Mouse (Mus musculus) hindbrain, postnatal 0 days (tissue): ENCODE results near the gene Cdc37. TPM values are rescaled to one million over a fixed set of nuclear protein-coding genes. Genes with fewer than 3 reads are reported as not detected.

Source experiments
- ATAC-seq: fragments of 200-750 bp; cut with Nextera tagmentation; 2 replicates; pipeline ENCODE4 v1.8.0; 2017; ENCODE audit warnings: mild to moderate bottlenecking, moderate TSS enrichment, moderate library complexity
- DNase-seq: peaks from one replicate; pipeline ENCODE4 v3.0.0-alpha.2; 2015; ENCODE audit warnings: low spot score
- H3K27ac ChIP-seq: fragments of 300-500 bp; sonication (generic); 2 replicates; pipeline ENCODE4 v1.5.1; 2014; ENCODE audit warnings: mild to moderate bottlenecking
- H3K27me3 ChIP-seq: fragments of 300-500 bp; sonication (generic); 2 replicates; pipeline ENCODE4 v1.6.1; 2014; ENCODE audit warnings: low read length, mixed read lengths; ENCODE audit not compliant: insufficient read depth
- H3K36me3 ChIP-seq: fragments of 300-500 bp; sonication (generic); 2 replicates; pipeline ENCODE4 v1.6.1; 2014; ENCODE audit warnings: low read length, mixed read lengths; ENCODE audit not compliant: insufficient read depth
- H3K4me1 ChIP-seq: fragments of 300-500 bp; sonication (generic); 2 replicates; pipeline ENCODE4 v1.6.1; 2014; ENCODE audit warnings: antibody characterized with exemption, low read length, mixed read lengths; ENCODE audit not compliant: insufficient read depth
- H3K4me2 ChIP-seq: fragments of 300-500 bp; sonication (generic); 2 replicates; pipeline ENCODE4 v1.6.1; 2014; ENCODE audit warnings: low read depth, mild to moderate bottlenecking, low read length, moderate library complexity, mixed read lengths
- H3K4me3 ChIP-seq: fragments of 300-500 bp; sonication (generic); 2 replicates; pipeline ENCODE4 v1.5.1; 2014; ENCODE audit warnings: low read length
- H3K9ac ChIP-seq: fragments of 300-500 bp; sonication (generic); replicated peaks from 2 replicates; pipeline ENCODE4 v1.6.1; 2014; ENCODE audit warnings: mild to moderate bottlenecking, low read length, moderate library complexity, mixed read lengths
- H3K9me3 ChIP-seq: fragments of 300-500 bp; sonication (generic); 2 replicates; pipeline ENCODE4 v1.6.1; 2016; ENCODE audit warnings: low read length, mixed read lengths
- CTCF ChIP-seq: IDR thresholded peaks from 2 replicates; pipeline ENCODE4 v1.5.1; 2016; ENCODE audit warnings: antibody characterized with exemption, control low read depth, low read depth
- WGBS: fragments of 180-500 bp; shearing (Covaris S2); extraction: QIAGEN DNeasy Blood & Tissue Kit; methylation state at CpG from one replicate; pipeline ENCODE4 v1.1.7; 2014; 5-methylcytosine and 5-hydroxymethylcytosine counted together
- polyA plus RNA-seq: library from polyadenylated mRNA; unstranded; fragments of >200 nt; fragmentation: Nextera tagmentation; extraction: Ambion mirVana; gene quantifications from 2 replicates; pipeline ENCODE4 v1.2.1, GENCODE M21; 2015
- total RNA-seq: library from RNA; depleted of rRNA; stranded (reverse); fragments of >200 nt; gene quantifications from 2 replicates; pipeline ENCODE4 v1.2.3, GENCODE M21; 2014

Cdc37 gene
- total and polyA plus RNA-seq, 2 experiments from 2014 or later = 20.1 to 173 TPM

- TF ChIP-seq CTCF = no peak
- no peaks in the 10 kb centered on the region for H3K27me3 ChIP-seq
- no peak overlapping the region for H3K27ac ChIP-seq
- no peak overlapping the region for H3K4me2 ChIP-seq
- no peaks in the 10 kb centered on the region for H3K9me3 ChIP-seq
- WGBS = 90% methylated on average over 16 of the region's 16 CpGs
- no peak overlapping the region for H3K4me3 ChIP-seq
- H3K9ac ChIP-seq = no peak overlapping the region
- ATAC-seq (no peak), DNase-seq (no peak)
- peaks cover 28% of the 10 kb centered on the region; the same call in 1 of the 2 replicates for H3K36me3 ChIP-seq
- no peaks in the 10 kb centered on the region for H3K4me1 ChIP-seq
These were observed 28.3 kb downstream of the Cdc37 start for GRCm38 (mm10) chr9:21121483-21121882.

DNA sequence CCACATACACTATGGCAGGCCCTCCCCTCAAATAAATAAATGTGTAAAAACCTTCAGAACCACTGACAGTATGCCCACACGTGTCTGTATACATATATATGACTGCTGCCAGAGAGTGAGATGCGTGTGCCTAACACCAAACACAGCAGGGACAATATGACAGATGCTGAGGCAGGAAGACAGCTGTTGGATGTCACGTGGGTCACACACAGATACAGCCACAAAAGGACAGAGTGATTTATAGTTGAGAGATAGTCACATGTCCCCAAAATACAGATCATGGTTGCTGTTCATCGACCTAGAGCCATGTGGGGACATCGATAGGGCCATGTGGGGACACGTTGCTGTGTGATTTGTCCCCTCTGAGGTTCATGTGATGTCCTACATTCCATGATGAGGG lies 32.7 kb downstream of the Cdc37 start:
- ATAC-seq (no peak), DNase-seq (no peak)
- no peak overlapping the region for H3K27ac ChIP-seq
- H3K4me1 ChIP-seq = no peaks in the 10 kb centered on the region
- H3K36me3 ChIP-seq = peaks cover 12% of the 10 kb centered on the region; the same call in 1 of the 2 replicates
- H3K4me3 ChIP-seq = no peak overlapping the region
- 73% methylated on average over 6 of the region's 6 CpGs for WGBS
- no peaks in the 10 kb centered on the region for H3K27me3 ChIP-seq
- no peaks in the 10 kb centered on the region for H3K9me3 ChIP-seq
- no peak overlapping the region for H3K4me2 ChIP-seq
- TF ChIP-seq CTCF = no peak
- H3K9ac ChIP-seq = no peak overlapping the region

GRCm38 (mm10) chr9:21115105-21115504 lies 34.7 kb downstream of the Cdc37 start:
- ATAC-seq (no peak), DNase-seq (no peak)
- no peak overlapping the region for H3K4me3 ChIP-seq
- no peaks in the 10 kb centered on the region for H3K36me3 ChIP-seq
- no peaks in the 10 kb centered on the region for H3K9me3 ChIP-seq
- no peaks in the 10 kb centered on the region for H3K27me3 ChIP-seq
- H3K9ac ChIP-seq = no peak overlapping the region
- H3K4me1 ChIP-seq = no peaks in the 10 kb centered on the region
- H3K4me2 ChIP-seq = no peak overlapping the region
- 90% methylated on average over 8 of the region's 8 CpGs for WGBS
- H3K27ac ChIP-seq = no peak overlapping the region
- TF ChIP-seq CTCF = no peak

GRCm38 (mm10) chr9:21114190-21114589 lies 35.6 kb downstream of the Cdc37 start:
- no peaks in the 10 kb centered on the region for H3K27me3 ChIP-seq
- H3K4me3 ChIP-seq = no peak overlapping the region
- ATAC-seq = no peak
- no peaks in the 10 kb centered on the region for H3K36me3 ChIP-seq
- no peak overlapping the region for H3K4me2 ChIP-seq
- no peak overlapping the region for H3K9ac ChIP-seq
- 85% methylated on average over 7 of the region's 7 CpGs for WGBS
- DNase-seq = no peak
- H3K9me3 ChIP-seq = no peaks in the 10 kb centered on the region
- no peak overlapping the region for H3K27ac ChIP-seq
- no peaks in the 10 kb centered on the region for H3K4me1 ChIP-seq
- no peak for TF ChIP-seq CTCF

- no peak overlapping the region for H3K4me3 ChIP-seq
- 90% methylated on average over 6 of the region's 6 CpGs for WGBS
- no peak for DNase-seq
These were observed 36.0 kb downstream of the Cdc37 start for GRCm38 (mm10) chr9:21113751-21114150.

GRCm38 (mm10) chr9:21107607-21108237 lies 42.1 kb downstream of the Cdc37 start:
- no peaks in the 10 kb centered on the region for H3K27me3 ChIP-seq
- H3K4me2 ChIP-seq = no peak overlapping the region
- 45% methylated on average over 23 of the region's 23 CpGs for WGBS
- no peak overlapping the region for H3K27ac ChIP-seq
- 0 out of 2 replicates have a peak, but pooled peaks cover 8% of the 10 kb centered on the region for H3K36me3 ChIP-seq
- no peak for DNase-seq
- H3K9me3 ChIP-seq = no peaks in the 10 kb centered on the region
- no peak for TF ChIP-seq CTCF
- H3K9ac ChIP-seq = no peak overlapping the region
- no peak for ATAC-seq
- no peak overlapping the region for H3K4me3 ChIP-seq
- no peaks in the 10 kb centered on the region for H3K4me1 ChIP-seq

More at GRCm38 (mm10) chr9:21113751-21114150, 36.0 kb downstream of the Cdc37 start:
- no peaks in the 10 kb centered on the region for H3K4me1 ChIP-seq
- no peak for TF ChIP-seq CTCF
- ATAC-seq = no peak
- no peak overlapping the region for H3K27ac ChIP-seq
- H3K4me2 ChIP-seq = no peak overlapping the region
- no peaks in the 10 kb centered on the region for H3K27me3 ChIP-seq
- 0 out of 2 replicates have a peak, but pooled peaks cover 4% of the 10 kb centered on the region for H3K36me3 ChIP-seq
- no peak overlapping the region for H3K9ac ChIP-seq
- no peaks in the 10 kb centered on the region for H3K9me3 ChIP-seq

- no peak for TF ChIP-seq CTCF
These were observed 43.8 kb downstream of the Cdc37 start for GRCm38 (mm10) chr9:21105760-21106564.

More at GRCm38 (mm10) chr9:21105760-21106564, 43.8 kb downstream of the Cdc37 start:
- Histone ChIP-seq H3K9me3 (no peaks in the 10 kb centered on the region), H3K4me2 (no peak overlapping the region), H3K4me3 (no peak overlapping the region), H3K27me3 (no peaks in the 10 kb centered on the region), H3K9ac (no peak overlapping the region), H3K4me1 (no peaks in the 10 kb centered on the region), H3K27ac (no peak overlapping the region), H3K36me3 (0 out of 2 replicates have a peak, but pooled peaks cover 8% of the 10 kb centered on the region)
- DNase-seq = no peak
- ATAC-seq = no peak
- 82% methylated on average over 5 of the region's 5 CpGs for WGBS
